Mouse (Mus musculus) CD8-positive naive resting alpha-beta T cell, adult 2 months (primary cell): ENCODE measurements around the gene Gm20792.
"Not testable (repeated sequence)": the region's sequence is repeated elsewhere in the genome, so short reads cannot be mapped to it uniquely, and the experiment has no call there.

Experiments used
- DNase-seq, 2 experiments: peaks; one replicate each; pipeline ENCODE4 v3.0.0; 2022; ENCODE audit warnings: low read depth in 2 of 2, low spot score in 2 of 2

The Gm20792 gene

GRCm38 (mm10) chrY:48311555-48311954 lies at the start of gene Gm20792:
TSS of gene Gm20792 (plus strand) at chrY:48311855.
- DNase-seq = not testable (repeated sequence)
